Mouse (Mus musculus) retina, embryonic 14.5 days (tissue): ENCODE measurements at regions not wholly inside any gene's neighbourhood (a gene's known extent, or its start where the extent isn't known, plus 50 kb on each side); places are given as distances from the start of the nearest gene placed in this dataset.
A peak's percentile ranks its signal among the peaks of the same experiment; 100 is the strongest.

Experiments used
- DNase-seq: peaks from one replicate; pipeline ENCODE4 v3.0.0-alpha.2; 2015; ENCODE audit warnings: low spot score

- no peak for DNase-seq
These were observed 583.1 kb upstream of the C030005K15Rik start for GRCm38 (mm10) chr10:98309667-98310066.

DNA sequence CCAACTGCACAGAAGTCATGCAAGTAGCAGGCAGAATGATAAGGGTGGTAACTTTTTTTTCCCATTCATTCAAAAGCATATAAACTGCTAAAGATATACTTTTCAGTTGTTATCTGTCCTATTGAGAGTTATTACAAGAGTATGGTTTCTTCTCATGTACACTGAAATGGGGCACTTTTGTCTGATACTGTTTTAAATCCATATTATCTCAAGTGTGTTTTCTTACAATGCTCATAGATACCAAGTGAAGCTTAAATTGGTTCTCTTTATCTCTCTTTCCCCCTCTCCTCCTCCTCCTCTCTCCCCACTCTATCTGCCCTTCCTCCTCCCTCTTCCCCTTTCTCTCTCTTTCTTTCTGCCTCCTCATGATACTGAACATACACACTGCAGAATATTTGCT, 584.8 kb upstream of the C030005K15Rik start:
- no peak for DNase-seq

GRCm38 (mm10) chr10:98318416-98318815, 591.9 kb upstream of the C030005K15Rik start:
- DNase-seq: no peak

GRCm38 (mm10) chr10:98323846-98324245, 590.4 kb upstream of the Atp2b1 start:
- DNase-seq: no peak

DNA sequence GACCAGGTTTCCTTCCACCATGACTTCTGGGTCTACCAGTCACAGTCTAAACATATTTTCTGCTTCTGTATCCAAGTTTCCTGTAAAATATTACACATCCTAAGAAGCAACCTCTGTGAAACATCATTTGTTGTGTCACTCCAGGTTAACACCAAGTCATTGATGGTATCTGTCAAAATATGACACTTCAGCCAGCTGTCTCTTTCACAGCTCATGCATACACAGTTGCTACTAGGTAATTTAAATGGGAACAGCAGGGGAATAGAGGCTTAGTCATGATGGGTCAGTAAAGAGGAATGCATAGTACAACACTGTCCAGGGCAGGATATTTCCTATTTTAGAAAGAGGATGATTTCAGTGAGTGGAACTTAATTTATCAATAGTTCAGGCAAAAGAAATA, 589.6 kb upstream of the Atp2b1 start:
- no peak for DNase-seq

DNA sequence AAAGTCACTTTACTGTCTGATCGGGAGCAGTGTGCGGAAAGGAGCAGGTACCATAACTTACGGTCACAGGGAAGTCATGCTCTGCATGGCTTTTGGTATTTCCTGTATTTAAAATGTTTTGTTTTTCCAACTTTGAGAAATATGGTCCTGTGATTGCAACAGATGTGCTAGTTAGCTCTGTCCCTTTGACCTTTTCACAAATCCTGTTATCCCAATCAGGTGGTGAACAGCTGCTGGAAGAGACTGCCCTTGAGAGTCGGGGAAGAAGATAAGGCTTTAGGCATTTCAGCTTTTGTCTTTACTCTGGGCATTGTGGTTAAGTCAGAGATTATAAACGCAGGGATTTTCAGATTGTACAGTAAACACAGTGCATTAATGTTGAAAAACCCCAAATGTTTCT, 588.5 kb upstream of the Atp2b1 start:
- no peak for DNase-seq

- DNase-seq: peak; percentile 36
These were observed 581.5 kb upstream of the Atp2b1 start for GRCm38 (mm10) chr10:98332682-98333081.

- DNase-seq: peak; percentile 53
These were observed 580.7 kb upstream of the Atp2b1 start for GRCm38 (mm10) chr10:98333411-98334067.

DNA sequence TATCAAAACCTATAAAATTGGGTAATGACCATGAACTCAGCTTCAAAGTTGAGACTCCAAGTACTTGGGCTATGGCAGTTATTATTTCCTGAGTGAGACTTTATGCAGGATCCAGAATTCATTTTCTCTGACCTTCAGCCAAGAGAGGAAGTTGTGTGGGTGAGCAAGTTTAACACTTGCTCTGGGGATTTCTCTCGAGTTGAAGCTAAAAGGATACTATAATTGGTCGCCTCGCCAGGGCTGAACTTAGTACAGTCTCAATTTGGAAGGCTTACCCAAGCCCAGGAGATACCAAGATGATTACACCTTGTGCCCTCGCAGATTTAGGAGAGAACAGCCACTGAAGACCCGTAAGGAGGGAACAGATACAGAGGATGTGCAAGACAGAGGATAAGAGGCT, 570.4 kb upstream of the Atp2b1 start:
- DNase-seq: no peak

DNA sequence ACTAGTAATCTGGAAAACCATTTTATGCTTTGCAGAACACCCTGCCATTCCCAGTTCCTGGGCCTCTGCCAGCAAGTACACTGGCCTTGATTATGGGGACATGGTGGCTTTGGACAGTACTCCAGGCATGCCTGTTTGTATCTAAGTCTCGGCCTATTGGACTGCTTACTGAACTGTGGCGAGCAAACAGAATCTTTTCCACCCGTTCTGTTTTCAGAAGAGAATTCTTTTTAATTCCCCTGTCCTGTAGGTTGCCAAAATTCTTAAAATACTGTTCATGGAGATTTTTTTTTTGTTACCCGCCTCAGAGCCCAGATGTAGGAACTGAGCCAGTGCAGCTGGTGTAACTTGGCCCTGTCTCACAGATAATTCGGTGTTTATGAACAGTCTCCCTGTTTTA, 564.7 kb upstream of the Atp2b1 start:
- no peak for DNase-seq

- DNase-seq: peak; percentile 9
These were observed 563.8 kb upstream of the Atp2b1 start for GRCm38 (mm10) chr10:98350318-98350926.

- DNase-seq: no peak
These were observed 562.1 kb upstream of the Atp2b1 start for GRCm38 (mm10) chr10:98352061-98352460.

DNA sequence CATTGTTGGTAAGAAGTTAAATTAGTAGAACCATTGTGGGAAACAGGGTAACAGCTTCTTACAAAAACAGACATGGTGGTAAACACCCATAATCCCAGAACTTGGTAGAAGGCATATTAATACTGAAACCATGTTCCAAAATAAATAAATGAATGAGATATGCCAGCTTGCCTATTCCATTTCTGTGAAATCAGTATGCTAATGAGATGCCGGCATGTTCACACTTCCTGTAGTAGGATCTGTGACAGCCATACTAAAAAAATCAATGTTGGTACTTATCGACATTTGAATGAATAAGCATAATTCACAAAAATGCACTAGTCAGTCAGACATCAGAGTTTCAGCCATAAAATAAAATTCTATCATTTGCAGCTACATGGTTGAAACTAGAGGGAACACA, 559.7 kb upstream of the Atp2b1 start:
- DNase-seq: no peak

GRCm38 (mm10) chr10:98364604-98365003, 549.6 kb upstream of the Atp2b1 start:
- DNase-seq: no peak

DNA sequence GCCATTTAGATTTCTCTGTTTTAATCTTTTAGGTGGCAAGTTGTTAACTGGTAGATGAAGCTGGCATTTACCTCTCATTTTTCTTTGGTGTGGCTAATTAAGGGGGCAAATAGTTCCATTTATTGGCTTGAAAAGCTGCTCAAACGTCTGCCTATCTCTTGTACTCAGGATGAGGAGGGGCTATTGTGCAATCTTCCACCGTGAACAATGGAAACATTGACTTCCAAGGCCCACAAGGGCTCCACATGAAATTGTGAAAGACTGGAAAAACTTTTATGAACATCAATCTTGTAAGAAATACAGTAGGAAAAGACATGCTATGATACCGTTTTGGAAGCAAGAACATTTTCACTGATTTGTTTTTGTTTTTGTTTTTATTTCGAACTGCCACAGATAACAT, 541.6 kb upstream of the Atp2b1 start:
- DNase-seq: no peak

- DNase-seq: no peak
These were observed 540.9 kb upstream of the Atp2b1 start for GRCm38 (mm10) chr10:98373314-98373713.

DNA sequence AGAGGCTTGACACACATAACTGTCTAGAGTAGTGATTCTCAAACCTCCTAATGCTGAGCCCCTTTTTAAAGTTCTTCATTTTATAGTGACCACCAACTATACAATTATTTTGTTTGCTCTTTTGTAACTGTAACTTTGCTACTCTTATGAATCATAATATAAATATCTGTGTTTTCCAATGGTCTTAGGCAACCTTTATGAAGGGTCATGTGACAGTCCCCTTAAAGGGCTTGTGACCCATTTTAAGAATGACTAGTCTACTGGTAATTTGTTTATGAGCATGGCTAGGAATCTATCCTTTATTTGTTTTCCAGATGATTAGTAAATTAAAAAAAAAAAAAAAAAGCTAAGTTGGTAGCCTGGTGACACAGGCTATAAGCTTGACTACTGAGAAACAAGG, 539.5 kb upstream of the Atp2b1 start:
- no peak for DNase-seq

- DNase-seq: no peak
These were observed 525.7 kb upstream of the Atp2b1 start for GRCm38 (mm10) chr10:98388543-98388942.

DNA sequence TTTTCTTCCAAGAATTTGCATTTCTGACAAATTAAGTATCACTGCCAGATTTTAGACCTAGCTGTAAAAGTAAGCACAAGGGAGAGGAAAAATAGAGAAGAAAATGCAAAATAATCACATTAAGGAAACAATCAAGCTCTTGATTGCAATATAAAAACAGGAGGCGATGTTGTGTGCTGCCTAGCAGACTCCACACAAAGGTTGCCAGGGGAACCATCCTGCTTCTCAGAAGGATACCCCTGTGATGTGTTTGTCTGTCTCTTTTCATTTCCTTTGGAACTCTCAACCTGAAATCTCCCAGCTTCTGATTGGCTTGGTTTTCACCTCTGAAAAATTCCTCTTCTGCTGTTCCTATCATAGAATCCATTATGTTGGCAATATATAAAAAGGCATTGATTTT, 514.3 kb upstream of the Atp2b1 start:
- peak; percentile 64 for DNase-seq

DNA sequence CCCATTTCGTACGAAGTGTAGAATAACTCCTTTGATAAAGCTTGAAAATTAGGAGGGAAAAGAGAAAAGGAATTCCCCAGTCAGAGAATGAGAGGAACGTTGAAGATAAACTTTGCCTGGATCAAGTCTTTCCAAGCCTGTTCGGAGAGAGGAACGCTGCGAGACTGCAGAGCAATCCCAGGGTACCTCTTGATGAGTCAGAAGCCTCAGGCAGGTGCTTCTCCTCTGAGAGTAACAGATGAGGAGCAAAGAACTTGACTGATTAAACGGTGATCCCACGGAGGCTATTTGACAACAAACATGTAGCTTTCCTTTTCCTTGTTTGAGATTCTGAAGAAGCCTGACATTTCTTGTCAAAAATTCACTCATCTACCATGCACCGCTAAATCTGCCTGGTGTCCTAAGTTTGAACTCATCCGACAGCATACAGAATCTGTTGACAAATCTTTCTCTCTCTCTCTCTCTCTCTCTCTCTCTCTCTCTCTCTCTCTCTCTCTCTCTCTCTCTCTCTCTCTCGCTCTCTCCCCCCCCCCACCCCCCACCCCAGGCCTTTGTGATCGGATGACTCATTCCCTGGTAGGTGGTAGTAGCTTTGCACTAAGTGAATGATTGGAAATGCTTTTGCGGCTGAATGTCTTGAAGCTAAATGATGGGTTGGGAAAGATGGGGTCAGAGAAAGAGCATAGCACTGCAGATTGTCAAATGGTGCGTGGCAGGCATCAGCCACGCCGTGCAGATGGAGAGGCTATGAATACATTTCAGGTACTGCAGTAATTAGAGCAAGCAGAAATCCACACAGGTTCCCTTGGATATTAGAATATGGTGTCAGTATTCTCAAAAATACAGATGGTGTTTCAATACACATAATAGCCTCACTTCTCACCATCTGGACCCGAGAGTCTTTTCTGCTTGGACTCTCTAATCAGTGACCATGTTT, 496.1 kb upstream of the Atp2b1 start:
- DNase-seq: peak; percentile 45

- DNase-seq: no peak
These were observed 489.8 kb upstream of the Atp2b1 start for GRCm38 (mm10) chr10:98424450-98424849.

DNA sequence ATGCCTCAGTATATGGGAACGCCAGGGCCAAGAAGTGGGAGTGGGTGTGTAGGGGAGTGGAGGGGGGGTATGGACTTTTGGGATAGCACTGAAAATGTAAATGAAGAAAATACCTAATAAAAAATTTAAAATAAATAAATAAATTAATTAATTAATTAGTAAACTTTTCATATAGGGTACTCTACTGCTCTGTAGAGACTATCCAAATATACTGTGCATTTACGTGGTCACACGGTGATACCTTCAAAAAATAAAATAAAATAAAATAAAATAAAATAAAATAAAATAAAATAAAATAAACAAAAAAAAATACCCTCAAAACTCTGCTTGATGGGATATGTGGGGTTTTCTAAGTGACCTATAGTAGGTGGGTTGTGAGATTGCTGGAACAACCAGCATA, 479.2 kb upstream of the Atp2b1 start:
- DNase-seq: no peak

- no peak for DNase-seq
These were observed 452.7 kb upstream of the Atp2b1 start for GRCm38 (mm10) chr10:98461538-98461937.
